Mouse (Mus musculus) thymus, adult 2 months (tissue): ENCODE results near the gene Swap70.

ENCODE experiments used
- CTCF ChIP-seq: fragments of 200-500 bp; IDR thresholded peaks from 2 replicates; pipeline ENCODE4 v1.5.1; 2012; ENCODE audit warnings: mild to moderate bottlenecking, control low read depth, low read length, moderate library complexity, borderline replicate concordance; ENCODE audit not compliant: control insufficient read depth, poor library complexity, insufficient read depth; ENCODE audit errors: extremely low read depth
- POLR2A ChIP-seq: fragments of 200-500 bp; IDR thresholded peaks from 2 replicates; pipeline ENCODE4 v1.6.1; 2012; ENCODE audit warnings: mild to moderate bottlenecking, low read length, control low read depth, moderate library complexity; ENCODE audit not compliant: control insufficient read depth, poor library complexity, insufficient read depth; ENCODE audit errors: extremely low read depth

- TF ChIP-seq CTCF (no peak), POLR2A (no peak)
Measured at GRCm38 (mm10) chr7:110288191-110288604, 66.7 kb downstream of the Swap70 start.
